Mouse (Mus musculus) retina, adult 2 months (tissue): ENCODE data around the gene Ttll5.

ENCODE experiments used
- DNase-seq: peaks from one replicate; pipeline ENCODE4 v3.0.0-alpha.2; 2012; ENCODE audit warnings: low read depth, low spot score

Gene Ttll5

GRCm38 (mm10) chr12:85839371-85840000 lies 15.0 kb downstream of the Ttll5 start:
- no peak for DNase-seq

GRCm38 (mm10) chr12:85848164-85848958 lies 23.9 kb downstream of the Ttll5 start:
- no peak for DNase-seq

DNA sequence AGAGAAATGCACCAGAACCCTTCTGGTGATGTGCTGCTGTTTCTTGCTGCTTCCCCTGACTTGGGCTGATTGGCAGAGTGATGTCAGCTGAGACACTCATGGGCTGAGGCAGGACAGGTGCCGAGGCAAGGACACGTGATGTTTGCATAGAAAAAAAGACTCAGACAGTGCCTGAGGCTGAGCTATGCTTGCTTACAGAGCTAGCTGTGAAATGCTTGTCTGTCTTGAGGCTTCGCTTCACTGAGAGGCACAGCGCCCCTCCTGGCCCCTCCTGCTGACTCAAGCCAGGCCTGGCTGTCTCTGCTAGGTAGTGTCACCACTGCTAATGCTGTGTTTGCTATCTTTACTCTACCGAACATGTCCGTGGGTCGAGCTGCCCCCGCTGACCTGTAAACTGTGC lies 26.2 kb downstream of the Ttll5 start:
- no peak for DNase-seq

GRCm38 (mm10) chr12:85853836-85854235 lies 29.4 kb downstream of the Ttll5 start:
- no peak for DNase-seq

DNA sequence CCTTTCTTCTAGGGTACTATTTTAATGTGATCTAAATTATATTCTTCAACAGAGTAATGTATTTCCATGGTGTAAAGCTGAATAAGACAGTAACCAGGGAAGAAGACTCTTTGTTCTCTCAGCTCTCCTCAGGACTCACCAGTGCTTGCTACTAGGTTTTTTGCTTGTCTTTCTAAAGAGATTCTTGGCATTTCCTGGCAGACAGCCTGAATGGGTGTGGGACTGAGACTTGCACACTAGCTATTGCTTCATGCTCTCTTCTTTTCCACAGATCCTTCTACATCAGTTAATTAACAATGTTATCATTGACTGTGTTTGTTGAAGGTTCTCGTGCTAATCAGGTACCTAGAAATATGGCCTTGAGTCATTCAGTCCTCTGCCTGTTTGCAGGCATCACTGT lies 29.8 kb downstream of the Ttll5 start:
- DNase-seq: no peak

- no peak for DNase-seq
Observed at GRCm38 (mm10) chr12:85857300-85857699, 32.8 kb downstream of the Ttll5 start.

DNA sequence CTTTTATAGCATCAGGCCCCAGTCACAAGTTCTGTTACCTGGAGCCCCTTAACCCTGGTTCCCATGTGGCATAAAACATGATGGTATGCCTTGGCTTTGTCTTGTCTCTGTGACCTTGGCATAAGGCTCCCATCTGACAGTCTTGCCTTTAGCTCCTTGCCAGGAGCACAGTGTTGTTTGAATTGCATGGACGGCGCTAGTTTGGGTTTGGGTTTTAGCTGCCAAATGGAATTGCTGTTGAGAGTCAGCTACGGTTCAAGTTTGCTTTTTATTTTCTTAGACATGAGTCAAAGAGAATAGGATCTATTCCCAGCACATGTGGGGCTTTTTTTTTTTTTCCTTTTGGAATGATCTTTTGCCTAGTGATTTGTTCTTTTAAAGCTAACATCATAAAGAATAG lies 34.7 kb downstream of the Ttll5 start:
- no peak for DNase-seq

- DNase-seq: no peak
Observed at GRCm38 (mm10) chr12:85859511-85860189, 35.2 kb downstream of the Ttll5 start.

GRCm38 (mm10) chr12:85862514-85862913 lies 38.1 kb downstream of the Ttll5 start:
- DNase-seq: no peak

DNA sequence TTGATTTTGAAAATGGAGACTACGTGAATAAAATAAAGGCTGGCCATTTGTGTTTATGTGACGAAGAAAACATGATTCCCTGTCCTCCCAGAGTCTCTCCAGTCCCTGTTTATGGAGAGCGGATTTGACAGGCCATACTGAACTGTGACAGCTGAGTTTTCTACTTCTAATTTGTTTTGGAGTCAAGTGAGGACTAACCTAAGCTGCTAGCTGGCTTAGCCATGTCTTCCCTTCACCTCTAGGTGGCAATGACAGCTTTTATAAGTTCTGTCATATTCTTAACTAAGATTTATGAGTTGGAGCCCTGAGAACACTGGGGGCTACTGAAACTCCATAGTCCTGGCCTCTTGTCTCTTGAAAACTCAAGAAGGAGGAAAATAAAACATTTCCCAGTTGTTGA lies 41.1 kb downstream of the Ttll5 start:
- DNase-seq: peak; percentile 50

GRCm38 (mm10) chr12:85866624-85867023 lies 42.2 kb downstream of the Ttll5 start:
- DNase-seq: peak; percentile 57

- no peak for DNase-seq
Observed at GRCm38 (mm10) chr12:85867125-85867524, 42.7 kb downstream of the Ttll5 start.

DNA sequence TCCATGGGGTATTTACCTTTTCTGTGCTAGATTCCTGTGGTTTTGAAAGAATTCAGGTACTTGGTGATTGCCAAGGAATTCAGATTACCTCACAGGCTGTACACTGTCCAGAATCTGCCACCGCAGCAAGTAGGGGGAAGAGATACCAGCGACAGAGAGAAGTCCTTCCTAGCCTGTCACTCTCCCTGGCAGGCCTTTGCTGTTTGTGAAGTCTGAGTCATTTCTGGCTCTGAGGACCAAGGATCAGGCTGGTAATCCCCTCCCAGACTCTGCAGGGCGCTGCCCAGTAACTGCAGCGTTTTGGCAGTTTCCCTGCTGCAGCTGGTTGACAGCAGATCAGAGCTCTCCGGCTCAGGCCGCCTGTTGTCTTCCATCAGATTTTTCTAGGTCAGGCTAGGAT lies 45.0 kb downstream of the Ttll5 start:
- no peak for DNase-seq

DNA sequence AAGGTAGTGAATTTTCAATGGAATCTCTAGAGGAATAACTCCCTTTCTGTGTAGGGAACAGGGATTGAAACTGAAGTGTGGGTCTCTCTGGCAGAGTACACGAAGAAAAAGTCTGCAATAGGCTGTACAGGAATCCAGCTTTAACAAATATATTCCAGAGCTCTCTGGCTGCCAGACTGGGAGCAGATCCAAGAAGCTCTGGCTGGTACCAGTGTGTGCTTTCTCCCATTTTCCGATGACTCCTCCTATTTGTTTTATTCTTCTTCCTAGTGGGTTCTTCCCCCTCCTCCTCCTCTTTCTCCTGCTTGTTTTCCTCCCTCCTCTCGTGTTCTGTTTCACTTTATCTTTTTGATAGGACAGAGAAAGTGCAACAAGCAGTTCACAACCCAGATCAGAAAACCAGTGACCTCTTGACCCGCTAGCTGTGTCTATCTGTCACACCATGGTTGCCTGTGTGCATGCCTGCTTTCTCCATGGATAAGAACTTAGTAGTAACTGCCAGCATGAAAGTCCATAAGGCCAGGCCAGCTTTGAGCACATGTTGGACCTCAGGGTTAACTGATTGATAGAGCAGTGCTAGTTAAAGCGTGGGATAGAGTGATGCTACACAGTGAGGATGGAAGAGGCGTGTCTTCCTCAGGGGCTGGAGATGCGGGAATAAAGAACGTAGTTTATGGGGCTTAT lies 55.3 kb downstream of the Ttll5 start:
- DNase-seq: no peak

DNA sequence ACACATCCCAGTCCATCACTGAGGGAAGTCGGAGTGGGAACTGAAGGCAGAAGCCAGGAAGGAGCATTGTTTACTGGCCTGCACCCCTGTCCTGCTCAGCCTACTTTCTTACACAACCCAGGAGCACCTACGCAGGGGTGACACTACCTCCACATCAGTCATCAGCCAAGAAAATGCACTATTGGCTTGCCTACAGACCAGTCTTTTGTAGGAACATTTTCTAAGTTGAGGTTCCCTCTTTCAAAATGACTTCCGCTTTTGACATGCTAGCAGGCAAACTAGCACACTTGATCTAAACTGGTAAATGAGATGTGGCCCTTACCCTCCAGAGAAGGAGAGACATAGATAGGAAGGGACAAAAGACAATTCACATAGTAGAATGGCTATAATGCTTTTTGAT lies 60.6 kb downstream of the Ttll5 start:
- no peak for DNase-seq

DNA sequence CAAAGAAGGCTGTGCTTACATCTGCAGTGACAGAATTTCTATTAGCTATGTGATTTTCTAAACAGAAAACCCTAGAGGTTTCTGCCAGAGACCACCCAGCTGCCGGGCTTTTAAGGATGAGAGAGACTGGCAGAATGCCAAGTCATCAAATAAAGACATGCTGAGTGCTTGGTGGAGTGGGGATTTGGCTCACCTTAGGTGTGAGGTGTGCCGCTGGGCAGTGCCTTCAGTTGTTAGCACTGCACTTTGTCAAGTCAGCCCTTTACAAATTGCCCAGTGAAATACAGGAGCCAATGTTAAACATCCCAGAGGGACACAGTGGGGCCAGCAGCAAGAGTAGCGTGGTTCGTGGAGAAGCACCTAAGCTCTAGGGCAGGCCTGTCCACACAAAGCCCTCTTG lies 65.6 kb downstream of the Ttll5 start:
- DNase-seq: no peak

DNA sequence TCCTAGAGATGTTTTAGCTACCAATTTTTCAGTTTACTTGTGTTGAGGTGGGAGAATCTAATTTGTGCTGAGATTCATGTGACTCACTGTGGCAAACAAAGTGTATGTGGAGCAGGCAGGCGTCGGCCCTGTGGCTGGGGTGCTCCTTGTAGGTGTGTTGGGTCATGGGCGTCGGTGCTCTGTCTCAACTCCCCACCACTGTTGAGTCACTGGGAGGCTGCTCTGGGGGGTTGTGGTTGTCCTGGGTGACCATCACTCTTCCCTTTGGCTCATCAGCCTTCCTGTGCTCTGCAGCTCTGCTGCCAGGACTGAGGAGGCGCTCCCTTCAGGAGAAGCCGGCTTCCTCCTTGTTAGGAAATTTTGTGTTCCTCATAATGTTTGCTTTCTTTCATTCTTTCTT lies 79.5 kb downstream of the Ttll5 start:
- DNase-seq: no peak

- no peak for DNase-seq
Observed at GRCm38 (mm10) chr12:85905666-85906065, 81.2 kb downstream of the Ttll5 start.

GRCm38 (mm10) chr12:85907896-85908295 lies 83.4 kb downstream of the Ttll5 start:
- no peak for DNase-seq

- DNase-seq: no peak
Observed at GRCm38 (mm10) chr12:85910811-85911210, 86.4 kb downstream of the Ttll5 start.

GRCm38 (mm10) chr12:85912712-85913504 lies 88.4 kb downstream of the Ttll5 start:
- DNase-seq: no peak
